Mouse (Mus musculus) cerebellum, postnatal 25 days (tissue): ENCODE results near the gene Nat8f1.
"Not testable (repeated sequence)": the region's sequence is repeated elsewhere in the genome, so short reads cannot be mapped to it uniquely, and the experiment has no call there.

Experiments used
- DNase-seq, 2 experiments: peaks; one replicate each; pipeline ENCODE4 v3.0.0; 2021; ENCODE audit warnings: mixed read lengths in 2 of 2

The Nat8f1 gene

DNA sequence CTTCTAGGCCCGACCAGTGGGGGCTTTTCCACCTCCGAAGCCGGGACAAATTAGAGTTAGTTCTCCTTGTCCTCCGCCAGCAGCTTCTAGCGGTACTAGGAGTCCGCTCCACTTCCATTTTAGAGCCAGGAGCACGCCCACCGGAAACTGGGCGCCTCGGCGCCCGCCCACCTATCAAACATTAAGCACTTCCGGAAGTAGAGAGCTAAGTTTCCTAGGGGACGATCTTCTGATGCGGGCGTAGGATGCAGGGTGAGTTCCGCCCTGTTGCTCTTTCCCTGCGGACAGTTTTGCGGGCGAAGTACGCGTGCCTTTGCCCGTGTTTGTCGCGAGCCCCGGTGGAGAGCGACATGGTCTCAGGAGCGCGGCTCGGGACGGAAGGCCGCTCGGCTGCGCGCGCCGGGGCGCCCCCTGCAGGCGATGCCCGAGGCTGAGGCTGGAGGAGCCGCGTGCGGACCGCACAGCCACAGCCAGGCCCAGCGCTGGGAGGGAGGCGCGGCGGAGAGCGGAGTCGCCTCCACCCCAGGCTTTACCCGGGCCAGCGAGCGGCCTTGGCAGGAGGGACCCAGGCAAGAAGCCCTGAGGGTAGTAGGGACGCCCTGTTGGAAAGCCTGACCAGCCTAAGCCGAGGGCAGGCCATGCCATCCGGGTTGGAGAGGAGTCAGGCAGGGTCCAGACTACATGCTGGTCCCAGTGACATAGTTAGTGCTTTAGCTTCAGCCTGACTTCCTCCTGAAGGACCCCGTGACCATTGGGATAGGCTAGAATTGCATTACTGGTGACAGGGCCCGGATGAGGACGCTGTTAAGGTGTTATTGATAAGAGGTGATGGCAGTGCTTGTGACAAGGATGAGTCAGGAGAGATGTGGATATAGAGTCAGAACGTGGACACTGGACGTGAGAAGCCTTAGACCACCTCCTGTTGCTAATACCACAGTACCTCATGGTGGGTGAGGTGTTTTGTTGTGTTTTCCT, at the start of gene Nat8f1:
Nat8f1 (minus strand) TSS at position 149 of the 975 bp plus-strand sequence.
- peak; percentile 86 to 90 for DNase-seq

GRCm38 (mm10) chr6:85961101-85962091, 45.9 kb upstream of the Nat8f1 start, which contains the start of gene Dusp11:
TSS of gene Dusp11 (minus strand) at chr6:85961667.
- peak; percentile 96 to 97 for DNase-seq

DNA sequence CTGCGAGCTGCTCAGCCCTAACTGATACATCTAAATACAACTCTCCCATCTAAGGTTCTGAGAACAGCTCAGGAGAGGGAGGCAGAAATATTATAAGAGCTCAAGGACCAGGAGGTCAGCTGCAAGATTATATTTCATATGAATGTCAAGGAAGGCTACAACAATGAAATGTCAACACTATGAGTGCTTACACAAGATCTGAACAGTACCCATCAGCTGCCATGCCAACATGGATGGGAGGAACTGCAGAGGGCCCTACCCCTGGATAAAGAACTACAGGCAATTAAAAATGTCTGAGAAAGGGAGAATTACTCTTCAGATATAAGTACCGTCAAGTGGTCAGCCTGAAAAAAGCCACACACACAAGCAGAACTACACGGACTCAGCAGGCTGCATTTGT, 42.1 kb upstream of the Nat8f1 start:
- DNase-seq, result no peak

GRCm38 (mm10) chr6:85948549-85948948, 33.1 kb upstream of the Nat8f1 start:
- no peak for DNase-seq

DNA sequence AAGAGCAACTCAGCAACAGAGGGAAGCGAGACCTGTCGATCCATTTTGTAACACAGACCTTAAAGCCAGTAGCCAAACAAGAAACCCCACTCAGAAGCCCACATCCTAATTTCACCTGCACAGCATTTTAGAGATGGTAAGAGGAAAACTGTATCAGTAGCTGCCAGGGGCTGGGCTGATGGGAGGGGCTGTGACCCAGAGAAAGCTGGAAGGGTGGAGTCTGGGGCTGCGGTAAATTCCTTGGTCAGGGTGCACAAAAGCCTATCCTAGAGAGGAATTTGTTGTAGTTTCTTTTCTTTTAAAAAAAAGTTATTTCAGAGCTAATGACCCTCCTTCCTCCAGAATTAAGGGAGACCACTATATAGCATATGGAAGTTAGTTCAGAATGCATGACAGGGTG, 27.0 kb upstream of the Nat8f1 start:
- DNase-seq, result no peak

DNA sequence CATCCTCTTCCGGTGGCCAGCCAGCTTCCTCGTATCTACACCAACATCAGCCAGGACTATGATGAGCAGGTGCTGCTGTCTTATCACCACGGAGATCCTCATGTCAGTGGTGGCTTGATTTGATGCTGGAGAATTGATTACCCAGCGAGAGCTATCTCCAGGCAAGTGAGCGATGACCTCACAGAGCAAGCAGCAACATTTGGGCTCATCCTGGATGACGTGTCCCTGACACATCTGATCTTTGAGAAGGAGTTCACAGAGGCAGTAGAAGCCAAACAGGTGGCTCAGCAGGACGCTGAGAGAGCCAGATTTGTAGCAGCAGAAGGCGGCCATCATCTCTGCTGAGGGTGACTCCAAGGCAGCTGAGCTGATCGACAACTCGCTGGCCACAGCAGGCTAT, 23.2 kb upstream of the Nat8f1 start:
- DNase-seq, result no peak

DNA sequence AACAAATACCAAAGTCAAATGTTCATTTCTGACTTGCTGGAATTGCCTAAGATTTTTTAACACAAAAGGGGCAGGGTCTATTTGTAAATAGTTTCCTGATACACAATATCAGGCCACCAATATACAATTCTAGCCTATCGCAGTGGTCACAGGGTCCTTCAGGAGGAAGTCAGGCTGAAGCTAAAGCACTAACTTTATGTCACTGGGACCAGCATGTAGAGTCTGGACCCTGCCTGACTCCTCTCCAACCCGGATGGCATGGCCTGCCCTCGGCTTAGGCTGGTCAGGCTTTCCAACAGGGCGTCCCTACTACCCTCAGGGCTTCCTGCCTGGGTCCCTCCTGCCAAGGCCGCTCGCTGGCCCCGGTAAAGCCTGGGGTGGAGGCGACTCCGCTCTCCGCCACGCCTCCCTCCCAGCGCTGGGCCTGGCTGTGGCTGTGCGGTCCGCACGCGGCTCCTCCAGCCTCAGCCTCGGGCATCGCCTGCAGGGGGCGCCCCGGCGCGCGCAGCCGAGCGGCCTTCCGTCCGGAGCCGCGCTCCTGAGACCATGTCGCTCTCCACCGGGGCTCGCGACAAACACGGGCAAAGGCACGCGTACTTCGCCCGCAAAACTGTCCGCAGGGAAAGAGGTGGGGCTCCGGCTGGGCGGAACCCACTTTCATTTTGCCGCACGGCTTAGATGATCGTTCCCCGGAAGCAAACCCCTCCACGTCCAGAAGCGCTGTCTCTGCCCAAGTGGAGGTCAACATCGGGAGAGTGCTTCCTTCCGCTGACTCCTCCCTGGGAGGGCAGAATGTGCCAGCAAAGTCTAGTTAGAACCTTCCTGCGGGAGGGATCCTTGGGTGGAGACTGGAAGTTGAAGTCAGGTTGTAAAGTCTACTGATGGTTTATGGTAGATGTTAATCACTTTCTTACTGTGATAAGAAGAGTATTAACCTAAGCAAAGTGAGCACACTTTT, 21.3 kb upstream of the Nat8f1 start:
- DNase-seq, result peak; percentile 90

- no peak for DNase-seq
These were observed 20.2 kb upstream of the Nat8f1 start for GRCm38 (mm10) chr6:85935646-85936045.

DNA sequence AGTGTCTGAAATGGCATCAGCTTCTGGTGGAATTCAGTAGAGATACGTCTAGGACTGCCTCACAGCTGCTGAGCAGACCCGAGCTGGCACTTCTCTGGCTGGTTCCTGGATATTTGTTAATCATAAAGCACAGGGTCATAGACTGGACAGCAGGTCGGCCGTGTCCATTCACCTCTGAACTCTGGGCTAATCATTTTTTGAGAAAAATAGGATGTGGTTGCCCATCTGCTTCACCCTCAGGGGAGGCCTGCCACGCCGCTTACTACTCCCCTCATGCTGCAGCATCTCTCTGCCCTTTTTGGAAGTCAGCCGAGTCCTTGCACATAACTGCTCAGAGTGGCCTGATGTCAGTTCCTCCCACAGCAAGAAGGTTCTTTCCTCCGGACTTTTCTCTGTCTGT, 18.6 kb upstream of the Nat8f1 start:
- no peak for DNase-seq

DNA sequence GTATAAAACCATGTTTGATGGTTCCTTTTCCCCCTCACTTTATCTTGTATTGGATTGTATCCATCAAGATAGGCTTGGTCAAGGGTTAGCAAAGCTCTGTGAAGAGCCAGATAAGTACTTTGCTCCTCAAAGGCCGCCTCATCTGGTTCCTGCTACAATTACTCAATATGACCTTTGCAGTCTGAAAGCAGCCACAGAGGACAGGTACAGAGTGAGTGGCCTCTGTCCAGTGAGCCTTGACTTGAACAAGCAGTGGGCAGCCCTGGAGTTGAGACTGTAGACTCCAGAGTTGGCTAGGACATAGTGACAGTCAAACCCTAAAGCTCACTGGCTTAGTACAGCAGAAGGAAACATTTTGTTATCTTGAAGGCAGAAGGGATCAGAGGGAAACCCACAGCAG, 13.8 kb upstream of the Nat8f1 start:
- no peak for DNase-seq

DNA sequence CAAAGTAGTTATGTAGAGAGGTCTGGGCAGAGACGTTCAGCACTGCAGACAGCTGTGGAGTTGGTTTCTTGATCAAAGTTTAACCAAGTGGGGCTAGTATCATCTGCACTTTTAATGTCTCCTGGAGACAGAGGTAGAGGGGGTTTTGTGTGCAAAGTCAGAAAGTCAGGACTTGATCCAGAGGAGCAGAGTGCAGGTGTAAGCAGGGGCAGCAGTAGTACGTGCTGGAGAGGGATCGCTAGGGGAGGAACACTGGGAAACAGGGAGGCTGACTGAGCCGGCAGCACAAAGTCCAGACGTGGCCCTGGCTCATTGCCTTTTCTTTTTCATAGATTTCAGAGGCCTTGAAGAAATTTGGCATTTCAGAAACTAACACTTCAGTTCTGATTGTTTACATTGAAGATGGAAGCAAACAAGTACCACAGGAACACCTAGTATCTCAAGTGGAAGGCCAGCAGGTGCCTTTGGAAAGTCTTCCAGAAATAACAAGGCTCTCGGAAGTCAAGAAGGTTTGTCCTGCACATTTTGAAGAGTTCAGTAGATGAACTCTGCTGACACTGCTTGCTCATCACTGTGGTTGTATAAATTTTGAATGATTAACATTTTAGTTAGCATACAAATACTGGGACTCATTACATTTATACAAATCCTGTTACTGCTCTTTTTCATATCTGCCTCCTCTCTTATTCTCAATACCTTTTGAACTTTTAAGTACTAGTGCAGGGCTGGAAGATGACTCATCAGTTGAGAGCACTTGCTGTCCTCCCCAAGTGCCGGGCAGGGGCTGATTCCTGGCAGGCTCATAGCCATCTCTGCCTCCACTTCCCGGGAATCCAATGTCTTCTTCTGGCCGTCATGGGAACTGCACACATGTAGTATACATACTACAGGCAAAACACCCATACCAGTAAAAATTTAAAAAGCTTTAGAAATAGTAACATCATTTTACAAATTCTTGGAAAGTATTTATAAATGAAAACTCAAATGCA, 12.3 kb upstream of the Nat8f1 start:
- no peak for DNase-seq

- DNase-seq, result no peak
These were observed 11.2 kb upstream of the Nat8f1 start for GRCm38 (mm10) chr6:85926709-85927108.

DNA sequence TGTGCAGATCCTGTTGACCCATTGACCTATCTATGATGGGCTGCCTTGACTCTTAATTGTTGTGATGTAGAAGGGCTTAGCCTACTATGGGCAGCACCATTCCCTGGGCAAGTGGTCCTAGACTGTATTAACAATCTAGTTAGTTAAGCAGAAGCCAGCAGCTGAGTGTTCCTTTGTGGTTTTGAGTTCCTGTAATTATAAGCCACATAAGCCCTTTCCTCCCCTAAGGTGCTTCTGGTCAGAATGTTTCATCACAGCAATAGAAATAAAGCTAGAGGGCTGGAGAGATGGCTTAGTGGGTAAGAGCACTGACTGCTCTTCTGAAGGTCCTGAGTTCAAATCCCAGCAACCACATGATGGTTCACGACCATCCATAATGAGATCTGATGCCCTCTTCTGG, 8.2 kb upstream of the Nat8f1 start:
- DNase-seq, result no peak

DNA sequence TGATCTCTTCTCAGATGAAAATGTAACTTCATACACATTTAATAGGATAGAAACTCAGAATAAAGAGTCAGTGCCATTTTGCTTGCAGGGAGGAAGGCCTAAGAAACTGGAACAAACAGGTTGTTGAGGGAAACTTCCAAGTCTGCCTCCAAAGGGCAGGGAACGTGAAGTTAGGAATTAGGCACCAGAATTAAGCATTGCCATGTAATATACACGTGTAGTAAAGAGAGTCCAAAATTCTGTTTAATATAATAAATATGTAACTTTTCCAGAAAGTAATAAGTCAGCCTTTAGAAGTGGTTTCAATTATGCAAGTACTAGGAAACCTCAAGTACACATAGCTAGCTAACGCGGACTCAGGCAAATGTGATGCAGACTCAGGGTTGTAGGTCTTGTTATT, 3.9 kb upstream of the Nat8f1 start:
- no peak for DNase-seq

- not testable (repeated sequence) for DNase-seq
These were observed 2.9 kb upstream of the Nat8f1 start for GRCm38 (mm10) chr6:85918341-85918740.

DNA sequence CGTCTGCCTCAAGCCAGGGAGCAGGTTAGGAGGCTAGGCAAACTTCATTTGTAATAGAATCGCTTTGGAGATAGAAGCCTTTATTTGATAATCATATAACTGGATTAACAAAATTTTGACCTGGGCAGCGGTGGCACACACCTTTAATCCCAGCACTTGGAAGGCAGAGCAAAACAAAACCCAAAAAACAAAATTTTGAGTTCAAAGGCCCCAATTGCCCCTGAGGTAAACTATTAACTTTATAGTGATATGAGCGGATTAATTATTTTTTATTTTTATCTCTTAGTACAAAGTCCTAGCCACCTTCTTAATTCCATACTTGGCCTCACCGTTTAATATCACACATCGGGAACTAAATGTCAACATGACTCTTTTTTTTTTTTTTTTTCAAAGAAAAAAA, 1.1 kb upstream of the Nat8f1 start:
- DNase-seq, result no peak

DNA sequence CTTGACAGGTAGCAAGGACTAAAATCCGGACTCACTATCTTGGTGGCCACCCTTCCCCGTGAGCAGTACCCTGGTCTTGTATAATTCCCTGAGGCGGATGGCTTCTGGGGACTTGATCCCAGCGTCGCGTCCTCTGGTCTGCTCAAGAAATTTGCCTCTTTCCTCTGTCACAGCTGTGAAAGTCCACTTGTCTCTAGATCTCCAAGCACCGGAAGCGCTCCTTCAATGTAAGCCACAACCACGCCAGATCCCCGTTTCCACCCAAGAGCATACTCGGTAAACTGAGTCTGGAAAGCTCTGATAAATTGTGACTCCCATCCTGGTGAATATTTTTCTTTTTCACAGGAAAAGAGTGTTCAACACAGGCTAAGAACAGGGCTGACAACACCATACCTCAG, 347 bp downstream of the Nat8f1 start:
- peak in 1 of 2 experiments; percentile 30 for DNase-seq

DNA sequence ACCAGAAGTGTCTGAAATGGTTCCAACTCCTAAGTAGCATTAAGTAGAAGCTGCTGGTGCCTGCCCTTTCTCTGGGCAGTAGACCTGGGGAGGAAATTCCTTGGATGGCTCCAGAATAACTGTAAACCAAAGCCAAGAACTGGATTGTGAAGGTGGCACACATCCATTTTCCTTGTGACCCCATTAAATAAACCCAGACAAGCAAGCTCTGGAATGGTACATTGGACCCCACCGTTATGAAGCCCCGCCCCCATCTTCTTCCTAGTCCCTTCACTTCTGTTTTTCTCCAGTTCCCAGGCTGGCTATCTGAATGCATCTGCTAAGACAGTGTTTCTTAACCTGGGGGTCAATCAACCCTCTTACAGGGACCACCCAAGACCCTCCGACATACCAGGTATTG, 3.9 kb downstream of the Nat8f1 start, which contains the start of gene Tprkb:
Tprkb (plus strand) TSS at position 279 of the 400 bp plus-strand sequence.
- no peak for DNase-seq

GRCm38 (mm10) chr6:85909704-85910103, 5.8 kb downstream of the Nat8f1 start:
- DNase-seq, result no peak

- DNase-seq, result no peak
These were observed 7.1 kb downstream of the Nat8f1 start for GRCm38 (mm10) chr6:85908341-85908740.

DNA sequence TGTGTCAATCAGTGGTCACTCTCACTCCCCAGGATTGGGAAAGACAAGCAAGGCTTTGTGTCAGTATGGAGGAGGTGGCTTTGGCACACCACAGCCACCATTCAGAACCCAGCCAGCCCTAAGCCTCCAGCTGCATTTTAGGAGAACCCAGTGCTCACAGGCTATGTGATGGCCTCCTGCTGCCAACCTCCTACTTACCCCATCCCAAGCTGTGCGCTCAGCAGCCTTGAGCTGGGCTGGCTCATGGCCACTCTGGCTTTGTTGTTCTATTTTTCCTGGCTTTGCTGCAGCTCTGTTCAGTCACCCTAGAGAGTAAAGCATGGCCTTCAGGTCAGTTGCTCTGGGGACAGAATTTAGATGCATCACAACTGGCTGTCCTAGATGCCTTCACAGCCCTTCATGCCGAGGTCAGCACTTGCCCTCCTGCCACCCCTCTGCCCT, 8.6 kb downstream of the Nat8f1 start:
- peak in 1 of 2 experiments; percentile 34 for DNase-seq
